Mouse (Mus musculus) forelimb bud, embryonic 11.5 days (tissue): Measurements from ENCODE around the gene Fosl1.

Source experiments
- DNase-seq: peaks from one replicate; pipeline ENCODE4 v3.0.0-alpha.2; 2012; ENCODE audit warnings: low read depth, low spot score

Fosl1 gene

GRCm38 (mm10) chr19:5424782-5425741 lies 22.3 kb upstream of the Fosl1 start, which contains the start of the genes Drap1 and AI837181:
Gene Drap1 (minus strand): TSS chr19:5424979.
Gene AI837181 (plus strand): TSS chr19:5425144.
- DNase-seq = peak; percentile 98

- no peak for DNase-seq
Measured at GRCm38 (mm10) chr19:5425906-5426565, 21.3 kb upstream of the Fosl1 start.

- no peak for DNase-seq
Measured at GRCm38 (mm10) chr19:5426640-5427290, 20.6 kb upstream of the Fosl1 start.

- peak; percentile 49 for DNase-seq
Measured at GRCm38 (mm10) chr19:5428083-5428482, 19.3 kb upstream of the Fosl1 start.

- DNase-seq = no peak
Measured at GRCm38 (mm10) chr19:5429219-5429618, 18.1 kb upstream of the Fosl1 start.

GRCm38 (mm10) chr19:5429806-5430205 lies 17.5 kb upstream of the Fosl1 start:
- no peak for DNase-seq

GRCm38 (mm10) chr19:5430408-5430807 lies 16.9 kb upstream of the Fosl1 start:
- DNase-seq = no peak

GRCm38 (mm10) chr19:5431911-5432464 lies 15.4 kb upstream of the Fosl1 start:
- DNase-seq = no peak

- peak; percentile 42 for DNase-seq
Measured at GRCm38 (mm10) chr19:5432992-5433852, 14.1 kb upstream of the Fosl1 start.

- DNase-seq = no peak
Measured at GRCm38 (mm10) chr19:5433951-5434350, 13.4 kb upstream of the Fosl1 start.

- no peak for DNase-seq
Measured at GRCm38 (mm10) chr19:5444371-5444908, 2.9 kb upstream of the Fosl1 start.

- DNase-seq = no peak
Measured at GRCm38 (mm10) chr19:5444954-5445353, 2.4 kb upstream of the Fosl1 start.

GRCm38 (mm10) chr19:5445747-5446146 lies 1.6 kb upstream of the Fosl1 start:
- DNase-seq = no peak

- peak; percentile 12 for DNase-seq
Measured at GRCm38 (mm10) chr19:5448354-5449150, 1.2 kb downstream of the Fosl1 start.

GRCm38 (mm10) chr19:5449673-5450072 lies 2.3 kb downstream of the Fosl1 start:
- DNase-seq = no peak

GRCm38 (mm10) chr19:5451766-5452165 lies 4.4 kb downstream of the Fosl1 start:
- DNase-seq = no peak

- DNase-seq = no peak
Measured at GRCm38 (mm10) chr19:5455037-5455436, 7.7 kb downstream of the Fosl1 start.

GRCm38 (mm10) chr19:5455568-5455967 lies 8.2 kb downstream of the Fosl1 start:
- DNase-seq = no peak

- peak; percentile 14 for DNase-seq
Measured at GRCm38 (mm10) chr19:5456241-5456921, 9.0 kb downstream of the Fosl1 start.
